Mouse (Mus musculus) intestine, postnatal 0 days (tissue): ENCODE measurements at regions not wholly inside any gene's neighbourhood (a gene's known extent, or its start where the extent isn't known, plus 50 kb on each side); places are given as distances from the start of the nearest gene placed in this dataset.
A peak's percentile ranks its signal among the peaks of the same experiment; 100 is the strongest.

Experiments used
- ATAC-seq: fragments of 200-750 bp; cut with Nextera tagmentation; 2 replicates; pipeline ENCODE4 v1.8.0; 2017; ENCODE audit warnings: mild to moderate bottlenecking, moderate TSS enrichment, moderate library complexity
- H3K27ac ChIP-seq: fragments of 300-500 bp; sonication (generic); 2 replicates; pipeline ENCODE4 v1.5.1; 2014; ENCODE audit warnings: mild to moderate bottlenecking, low read depth, low read length, moderate library complexity
- H3K27me3 ChIP-seq: fragments of 300-500 bp; sonication (generic); replicated peaks from 2 replicates; pipeline ENCODE4 v1.6.1; 2014; ENCODE audit warnings: low read length, mixed read lengths; ENCODE audit not compliant: control insufficient read depth, insufficient read depth
- H3K36me3 ChIP-seq: fragments of 300-500 bp; sonication (generic); 2 replicates; pipeline ENCODE4 v1.6.1; 2014; ENCODE audit warnings: mild to moderate bottlenecking, moderate library complexity; ENCODE audit not compliant: control insufficient read depth, insufficient read depth
- H3K4me1 ChIP-seq: fragments of 300-500 bp; sonication (generic); replicated peaks from 2 replicates; pipeline ENCODE4 v1.6.1; 2014; ENCODE audit warnings: antibody characterized with exemption, low read length, mixed read lengths; ENCODE audit not compliant: control insufficient read depth, insufficient read depth
- H3K4me2 ChIP-seq: fragments of 300-500 bp; sonication (generic); replicated peaks from 2 replicates; pipeline ENCODE4 v1.6.1; 2014; ENCODE audit warnings: low read depth, mild to moderate bottlenecking, moderate library complexity
- H3K4me3 ChIP-seq: fragments of 300-500 bp; sonication (generic); 2 replicates; pipeline ENCODE4 v1.5.1; 2014; ENCODE audit warnings: low read depth, low read length
- H3K9ac ChIP-seq: fragments of 300-500 bp; sonication (generic); 2 replicates; pipeline ENCODE4 v1.6.1; 2014; ENCODE audit warnings: mild to moderate bottlenecking, low read depth, low read length
- H3K9me3 ChIP-seq: fragments of 300-500 bp; sonication (generic); 2 replicates; pipeline ENCODE4 v1.6.1; 2016; ENCODE audit warnings: mixed run types; ENCODE audit not compliant: control insufficient read depth
- CTCF ChIP-seq: sonication (generic); IDR thresholded peaks from 2 replicates; pipeline ENCODE4 v1.5.1; 2016; ENCODE audit warnings: low read depth, mild to moderate bottlenecking, control low read depth, antibody characterized with exemption, moderate library complexity
- WGBS: fragments of 180-500 bp; shearing (Covaris S2); extraction: QIAGEN DNeasy Blood & Tissue Kit; methylation state at CpG from one replicate; pipeline ENCODE4 v1.1.7; 2014; 5-methylcytosine and 5-hydroxymethylcytosine counted together

DNA sequence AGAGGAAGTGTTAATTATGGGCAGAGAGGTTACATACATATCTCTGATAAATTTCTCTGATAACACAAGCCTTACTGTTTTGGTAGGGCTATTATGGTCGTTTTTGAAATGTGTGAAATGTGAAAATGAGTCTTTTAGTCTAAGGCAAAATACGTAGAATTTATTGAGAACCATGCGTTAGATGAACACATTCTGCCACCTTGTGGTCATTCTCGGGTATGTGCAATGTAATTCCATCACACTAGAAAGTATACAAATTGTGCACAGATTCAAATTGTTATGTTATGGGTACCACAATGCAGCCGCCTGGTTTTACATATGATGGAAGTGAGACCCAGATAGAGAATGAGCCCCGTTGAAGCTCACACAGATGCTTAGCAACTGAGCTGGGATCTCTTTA, 138.7 kb downstream of the Cdr1 start:
- ATAC-seq: no peak
- no peaks in the 10 kb centered on the region for H3K9me3 ChIP-seq
- H3K4me2 ChIP-seq: no peak overlapping the region
- no peak overlapping the region for H3K4me3 ChIP-seq
- TF ChIP-seq CTCF: peak; percentile 66
- H3K27me3 ChIP-seq: no peaks in the 10 kb centered on the region
- H3K4me1 ChIP-seq: no peaks in the 10 kb centered on the region
- H3K27ac ChIP-seq: no peak overlapping the region
- 17% methylated on average over 6 of the region's 6 CpGs for WGBS
- no peak overlapping the region for H3K9ac ChIP-seq
- H3K36me3 ChIP-seq: no peaks in the 10 kb centered on the region

DNA sequence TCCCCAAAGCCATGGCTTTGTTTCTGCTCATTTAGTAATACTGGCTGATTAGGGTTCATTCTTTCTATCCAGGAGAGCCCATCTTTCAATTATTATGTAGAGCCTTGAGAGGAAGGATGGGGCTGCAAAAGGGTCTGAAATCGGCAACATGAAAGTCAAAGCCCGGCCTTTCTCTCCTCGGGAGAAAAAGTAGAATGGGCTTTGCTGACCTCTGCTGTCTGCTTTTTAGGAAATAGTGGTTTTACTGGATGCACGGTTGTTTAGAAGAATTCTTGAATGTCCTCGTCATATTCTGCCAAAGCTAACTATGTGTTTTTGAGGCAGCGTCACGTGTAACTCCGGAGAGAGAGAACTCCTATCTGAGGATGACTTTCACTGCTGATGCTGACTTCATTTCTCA, 142.2 kb downstream of the Cdr1 start:
- no peak for TF ChIP-seq CTCF
- 54% methylated on average over 8 of the region's 8 CpGs for WGBS
- no peak overlapping the region for H3K27ac ChIP-seq
- H3K4me3 ChIP-seq: no peak overlapping the region
- no peaks in the 10 kb centered on the region for H3K36me3 ChIP-seq
- no peaks in the 10 kb centered on the region for H3K27me3 ChIP-seq
- no peak for ATAC-seq
- H3K4me2 ChIP-seq: no peak overlapping the region
- no peaks in the 10 kb centered on the region for H3K9me3 ChIP-seq
- H3K9ac ChIP-seq: no peak overlapping the region
- no peaks in the 10 kb centered on the region for H3K4me1 ChIP-seq
